8 mouse cellular contexts compared by ENCODE assay signal in the genomic region with DNA sequence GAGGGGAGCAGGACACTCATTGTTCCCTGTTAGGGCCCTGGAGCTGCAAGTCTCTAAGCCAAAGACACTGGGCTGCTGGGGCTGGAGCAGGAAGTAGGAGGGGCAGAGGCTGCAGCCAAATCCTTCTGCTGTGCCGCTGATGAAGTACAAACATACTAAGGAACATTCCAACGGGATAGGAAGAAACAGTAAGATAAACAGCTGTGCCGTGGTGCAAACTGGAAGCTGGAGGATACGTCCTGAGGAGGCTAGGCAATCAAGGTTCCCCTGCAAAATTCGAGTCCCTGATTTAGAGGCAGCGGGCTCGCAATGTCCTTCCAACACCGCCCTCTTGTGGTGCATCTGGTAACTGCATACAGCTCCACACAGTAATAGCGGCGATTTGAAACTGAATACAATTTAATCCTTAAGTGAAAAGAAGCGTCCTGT. TPM values are rescaled to one million over a fixed set of nuclear protein-coding genes. Genes with fewer than 3 reads are reported as not detected.
DNase-seq lines count a peak whose midpoint lies in the region; ATAC-seq and TF ChIP-seq lines count a peak whose summit lies in the region.

No protein-coding gene starts in this region.

- peaks cover 9% of the 10 kb centered on the region; the same call in 1 of the 2 replicates for H3K4me1 ChIP-seq in E14TG2a.4 (replicated peaks; ENCODE audit: low read depth, low read length)
- peaks cover 7% of the 10 kb centered on the region; the same call in 1 of the 2 replicates for H3K4me1 ChIP-seq in forebrain, embryonic 14.5 days (ENCODE audit: control insufficient read depth, insufficient read depth, low read length)
- H3K4me1 ChIP-seq in olfactory bulb, adult 2 months (ENCODE audit: control insufficient read depth, insufficient read depth, low read length) = peaks cover 3% of the 10 kb centered on the region; the same call in 1 of the 2 replicates

- H3K36me3 ChIP-seq in E14TG2a.4 (ENCODE audit: insufficient read depth, low read length) = no peaks in the 10 kb centered on the region
- no peaks in the 10 kb centered on the region for H3K36me3 ChIP-seq in forebrain, embryonic 14.5 days (ENCODE audit: control insufficient read depth, insufficient read depth, low read length)

- peaks cover 16% of the 10 kb centered on the region; the same call in 1 of the 2 replicates for H3K27me3 ChIP-seq in E14TG2a.4 (ENCODE audit: insufficient read depth, low read length)
- H3K27me3 ChIP-seq in forebrain, embryonic 14.5 days (replicated peaks; ENCODE audit: control insufficient read depth, insufficient read depth, low read length) = no peaks in the 10 kb centered on the region

- H3K9ac ChIP-seq in forebrain, embryonic 14.5 days (ENCODE audit: low read length) = peak overlapping the region; percentile 13; the same call in 1 of the 2 replicates

- intact Hi-C loops in heart, postnatal 14 days (cut with DNase I) = loop anchor here (1.0 to 5.0 kb wide), 3 partner anchors 42 to 141 kb away; no protein-coding TSS in a partner anchor

- no peak overlapping the region for H3K27ac ChIP-seq in forebrain, embryonic 14.5 days (ENCODE audit: low read depth, low read length)
- no peak overlapping the region for H3K27ac ChIP-seq in olfactory bulb, adult 2 months (ENCODE audit: insufficient read depth, low read depth, low read length)

- peaks cover 3% of the 10 kb centered on the region; the same call in 1 of the 2 replicates for H3K9me3 ChIP-seq in E14TG2a.4 (ENCODE audit: low read length)
- H3K9me3 ChIP-seq in forebrain, embryonic 14.5 days (replicated peaks; ENCODE audit: control insufficient read depth, low read length) = no peaks in the 10 kb centered on the region

- TF ChIP-seq POLR2A in olfactory bulb, adult 2 months (IDR thresholded peaks at IDR 0.05; ENCODE audit: insufficient read depth, low read depth, low read length) = no peak

- 0 out of 2 replicates have a peak overlapping the region, but pooled peaks have one; percentile 35 for H3K4me3 ChIP-seq in E14TG2a.4 (replicated peaks; ENCODE audit: low read length)
- no peak overlapping the region for H3K4me3 ChIP-seq in forebrain, embryonic 14.5 days (ENCODE audit: low read depth, low read length)
- no peak overlapping the region for H3K4me3 ChIP-seq in olfactory bulb, adult 2 months (ENCODE audit: insufficient read depth, low read depth, low read length)

- TF ChIP-seq CTCF in E14TG2a.4 (conservative IDR thresholded peaks at IDR 0.05; ENCODE audit: low read length) = peak; percentile 97
- TF ChIP-seq CTCF in olfactory bulb, adult 2 months (IDR thresholded peaks at IDR 0.05; ENCODE audit: insufficient read depth, low read depth, low read length) = peak; percentile 86

- H3K4me2 ChIP-seq in forebrain, embryonic 14.5 days (ENCODE audit: low read length) = peak overlapping the region; percentile 42

- 1% methylated on average over 11 of the region's 11 CpGs for WGBS in forebrain, embryonic 14.5 days
- 1% methylated on average over 11 of the region's 11 CpGs for WGBS in large intestine, adult 2 months
- under 1% methylated on average over 11 of the region's 11 CpGs for WGBS in olfactory bulb, adult 2 months

- peak; percentile 31 for DNase-seq in c-Kit-positive CD71-positive TER-119-positive erythroid progenitor cells, embryonic 14.5 days (ENCODE audit: low spot score)
- DNase-seq in forebrain, embryonic 14.5 days (ENCODE audit: low spot score) = peak; percentile 89
- DNase-seq in heart, postnatal 14 days = peak; percentile 90 to 95
- peak; percentile 46 for DNase-seq in large intestine, adult 2 months (ENCODE audit: low read depth, low spot score)
- peak; percentile 79 to 81 for DNase-seq in lung, adult 18-20 months
- DNase-seq in thymus, adult 18-20 months = peak; percentile 13 to 16

- peak; percentile 61; the same call in 1 of the 2 replicates for ATAC-seq in forebrain, embryonic 14.5 days

RNA-seq across cellular contexts. Expression of a gene that starts 39.3 kb away (rescaled TPM):
- polyA plus RNA-seq in forebrain, embryonic 14.5 days (2014; fragmentation: Nextera tagmentation; extraction: Ambion mirVana) = 1.1 and 1.6 TPM in 2 replicates
- total RNA-seq in heart, postnatal 14 days (2021) = not detected
- polyA plus RNA-seq in large intestine, adult 2 months (2012; rRNA removed) = not detected in 2 replicates
- not detected in 2 replicates for polyA plus RNA-seq in olfactory bulb, adult 2 months (2012; ENCODE audit: insufficient read depth, insufficient read length, low replicate concordance, missing spikeins)

RNA-seq across cellular contexts. Expression of a gene that starts 39.5 kb away (rescaled TPM):
- 21.8 and 33.0 TPM in 2 replicates for polyA plus RNA-seq in forebrain, embryonic 14.5 days (2014; fragmentation: Nextera tagmentation; extraction: Ambion mirVana)
- 10 to 100 TPM; 25.7 to 28.5 TPM for total RNA-seq in heart, postnatal 14 days (2021)
- polyA plus RNA-seq in large intestine, adult 2 months (2012; rRNA removed) = 10.5 and 18.9 TPM in 2 replicates
- not detected in 2 replicates for polyA plus RNA-seq in olfactory bulb, adult 2 months (2012; ENCODE audit: insufficient read depth, insufficient read length, low replicate concordance, missing spikeins)

Comparison
In these comparisons a context has a peak if more than half of its experiments do, and no peak if none do; other contexts are left out.
1. DNase-seq: peak in every context shown above with its lines; median percentile 92 in heart, postnatal 14 days; 89 in forebrain, embryonic 14.5 days; 80 in lung, adult 18-20 months; 46 in large intestine, adult 2 months; 31 in c-Kit-positive CD71-positive TER-119-positive erythroid progenitor cells, embryonic 14.5 days; 14 in thymus, adult 18-20 months.